Mouse (Mus musculus): ENCODE results near the gene Prkca. TPM values are rescaled to one million over a fixed set of nuclear protein-coding genes. Genes with fewer than 3 reads are reported as not detected.

Prkca gene
- polyA plus RNA-seq, 1 experiment from 2014 or later, result 19.8 TPM

DNA sequence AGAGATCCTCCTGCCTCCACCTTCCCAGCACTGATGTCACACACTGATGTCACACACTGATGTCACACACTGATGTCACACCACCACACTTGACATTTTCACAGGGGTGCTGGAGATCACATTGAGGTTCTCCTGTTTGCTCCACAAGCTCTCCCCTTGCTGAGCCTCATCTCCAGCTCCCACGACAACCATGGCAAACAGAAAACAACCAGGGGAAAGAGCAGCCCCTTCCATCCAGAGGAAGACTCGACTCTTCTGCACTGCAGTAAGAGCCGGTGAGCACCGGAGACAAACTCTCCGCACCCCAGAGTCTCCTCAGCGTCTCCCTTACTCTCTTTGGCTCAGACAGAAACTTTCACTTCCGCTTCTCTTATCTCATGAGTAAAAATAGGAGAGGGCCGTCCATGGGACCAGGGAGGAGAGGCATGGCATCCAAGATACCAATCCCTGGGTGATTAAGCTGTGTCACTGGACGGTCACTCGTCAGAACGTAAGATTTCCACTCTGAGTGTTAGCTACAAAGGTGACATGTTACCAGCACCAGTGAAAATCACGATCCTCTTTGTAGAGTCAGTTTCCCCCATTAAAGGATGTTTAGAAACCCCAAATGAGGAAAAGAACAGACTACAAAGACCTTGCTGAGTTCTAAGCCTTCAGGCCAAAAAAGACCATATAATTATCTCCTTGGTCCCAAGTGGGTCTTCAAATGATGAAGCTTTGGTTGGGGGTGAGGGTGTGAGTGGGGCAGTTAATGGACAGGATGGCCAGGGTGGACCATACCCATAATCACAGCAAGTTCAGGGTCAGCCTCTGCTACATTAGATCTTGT is 95.3 kb downstream of the Prkca start:
- Histone ChIP-seq H3K9ac (ENCODE audit: low read length) (no peak overlapping the region), H3K36me3 (ENCODE audit: control insufficient read depth, insufficient read depth, low read length) (no peaks in the 10 kb centered on the region), H3K9me3 (ENCODE audit: control insufficient read depth, low read length) (no peaks in the 10 kb centered on the region), H3K27me3 (replicated peaks; ENCODE audit: control insufficient read depth, insufficient read depth, low read length) (no peaks in the 10 kb centered on the region), H3K4me2 (ENCODE audit: low read length) (no peak overlapping the region), H3K27ac (ENCODE audit: low read depth) (no peak overlapping the region), H3K4me1 (replicated peaks; ENCODE audit: control insufficient read depth, insufficient read depth, low read length) (peaks cover 22% of the 10 kb centered on the region), H3K4me3 (ENCODE audit: low read depth, low read length) (no peak overlapping the region)
- DNase-seq (ENCODE audit: low spot score), result no peak
- ATAC-seq (replicated peaks; ENCODE audit: low FRiP score, low TSS enrichment, low read depth), result no peak
- 74% methylated on average over 12 of the region's 12 CpGs for WGBS

DNA sequence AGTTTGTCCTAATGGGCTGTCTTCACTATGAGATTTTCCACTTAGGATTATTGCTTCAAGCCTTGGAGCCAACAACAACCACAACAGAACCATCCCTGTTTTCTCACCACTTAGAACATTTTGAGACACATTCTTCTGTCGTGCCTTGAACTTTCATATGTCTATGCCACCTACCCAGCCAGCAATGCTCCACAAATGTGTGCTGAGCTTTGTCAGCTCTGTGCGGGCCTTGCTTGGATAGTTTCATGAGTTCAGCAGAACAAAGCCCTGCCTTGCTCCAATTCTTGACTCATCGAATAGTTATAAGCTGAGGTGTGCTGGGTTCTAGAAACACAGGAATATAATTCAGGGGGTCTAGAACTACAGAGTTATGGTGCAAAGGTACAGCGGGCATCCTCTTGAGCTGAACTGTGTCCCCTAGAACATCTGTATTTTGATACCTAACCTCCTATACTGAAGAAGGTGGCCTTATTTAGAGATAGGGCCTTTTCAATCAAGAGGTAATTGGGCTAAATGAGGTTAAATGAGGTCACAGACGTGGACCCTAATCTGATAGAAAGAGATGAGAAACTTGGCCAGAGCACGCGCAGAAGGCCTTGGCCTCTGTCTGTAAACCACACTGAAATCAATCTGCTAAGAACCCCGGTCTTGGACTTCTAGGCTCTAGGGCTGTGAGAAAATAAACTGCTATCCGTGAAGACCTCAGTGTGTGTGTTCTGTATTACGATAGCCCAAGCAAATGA is 96.4 kb downstream of the Prkca start:
- Histone ChIP-seq H3K9ac (ENCODE audit: low read length) (no peak overlapping the region), H3K4me1 (replicated peaks; ENCODE audit: control insufficient read depth, insufficient read depth, low read length) (peaks cover 27% of the 10 kb centered on the region), H3K4me2 (ENCODE audit: low read length) (no peak overlapping the region), H3K36me3 (ENCODE audit: control insufficient read depth, insufficient read depth, low read length) (no peaks in the 10 kb centered on the region), H3K27ac (ENCODE audit: low read depth) (no peak overlapping the region), H3K9me3 (ENCODE audit: control insufficient read depth, low read length) (no peaks in the 10 kb centered on the region), H3K27me3 (replicated peaks; ENCODE audit: control insufficient read depth, insufficient read depth, low read length) (no peaks in the 10 kb centered on the region), H3K4me3 (ENCODE audit: low read depth, low read length) (no peak overlapping the region)
- WGBS, result 89% methylated on average over 10 of the region's 10 CpGs
- DNase-seq (ENCODE audit: low spot score) (no peak), ATAC-seq (replicated peaks; ENCODE audit: low FRiP score, low TSS enrichment, low read depth) (no peak)

DNA sequence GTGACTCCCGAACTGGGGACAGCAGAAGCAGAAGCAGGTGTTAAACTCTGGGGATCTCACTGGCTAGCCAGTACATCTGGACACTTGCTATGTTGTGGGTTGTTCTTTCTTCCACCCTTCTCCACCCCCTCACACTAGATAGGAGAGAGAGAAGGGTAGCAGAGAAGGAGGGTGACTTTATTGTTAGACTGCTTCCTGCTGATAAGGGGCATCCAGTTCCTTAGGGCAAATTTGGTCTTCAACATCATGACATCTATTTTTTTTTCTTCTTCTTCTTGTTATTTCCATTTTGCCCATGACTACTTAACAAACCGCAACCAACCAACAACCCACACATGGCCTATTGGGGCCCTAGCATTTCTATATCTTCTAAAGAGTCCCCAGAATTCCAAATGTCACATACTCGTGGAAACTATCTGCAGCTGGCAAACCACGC is 97.4 kb downstream of the Prkca start:
- no peak overlapping the region for H3K4me2 ChIP-seq (ENCODE audit: low read length)
- H3K36me3 ChIP-seq (ENCODE audit: control insufficient read depth, insufficient read depth, low read length), result no peaks in the 10 kb centered on the region
- DNase-seq (ENCODE audit: low spot score) (no peak), ATAC-seq (replicated peaks; ENCODE audit: low FRiP score, low TSS enrichment, low read depth) (no peak)
- H3K9me3 ChIP-seq (ENCODE audit: control insufficient read depth, low read length), result no peaks in the 10 kb centered on the region
- no peaks in the 10 kb centered on the region for H3K27me3 ChIP-seq (replicated peaks; ENCODE audit: control insufficient read depth, insufficient read depth, low read length)
- H3K9ac ChIP-seq (ENCODE audit: low read length), result no peak overlapping the region
- 65% methylated on average over 4 of the region's 4 CpGs for WGBS
- no peak overlapping the region for H3K4me3 ChIP-seq (ENCODE audit: low read depth, low read length)
- peaks cover 21% of the 10 kb centered on the region; the same call in 1 of the 2 replicates for H3K4me1 ChIP-seq (replicated peaks; ENCODE audit: control insufficient read depth, insufficient read depth, low read length)
- no peak overlapping the region for H3K27ac ChIP-seq (ENCODE audit: low read depth)

DNA sequence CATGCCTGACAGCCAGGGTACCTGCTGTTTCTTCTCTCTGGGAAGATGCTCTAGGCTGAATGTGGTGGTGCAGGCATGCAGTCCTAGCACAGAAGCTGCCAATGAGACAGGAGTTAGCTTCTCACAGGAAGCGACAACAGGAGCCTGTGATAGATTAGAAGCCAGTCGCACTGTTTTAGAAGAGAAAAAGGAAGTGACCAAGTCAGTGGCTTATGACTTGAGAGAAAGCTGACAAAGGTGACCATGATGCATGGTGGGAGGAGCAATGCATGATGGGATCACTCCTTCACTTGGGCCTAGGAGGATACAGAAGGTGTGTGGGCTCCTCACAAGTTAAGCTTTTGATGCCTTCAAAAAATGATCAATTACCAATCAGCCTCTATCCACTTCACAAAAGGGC is 99.5 kb downstream of the Prkca start:
- Histone ChIP-seq H3K27ac (ENCODE audit: low read depth) (no peak overlapping the region), H3K4me3 (ENCODE audit: low read depth, low read length) (no peak overlapping the region), H3K4me1 (replicated peaks; ENCODE audit: control insufficient read depth, insufficient read depth, low read length) (peaks cover 11% of the 10 kb centered on the region; the same call in 1 of the 2 replicates), H3K4me2 (ENCODE audit: low read length) (no peak overlapping the region), H3K9me3 (ENCODE audit: control insufficient read depth, low read length) (no peaks in the 10 kb centered on the region), H3K36me3 (ENCODE audit: control insufficient read depth, insufficient read depth, low read length) (no peaks in the 10 kb centered on the region), H3K9ac (ENCODE audit: low read length) (no peak overlapping the region), H3K27me3 (replicated peaks; ENCODE audit: control insufficient read depth, insufficient read depth, low read length) (no peaks in the 10 kb centered on the region)
- no peak for ATAC-seq (replicated peaks; ENCODE audit: low FRiP score, low TSS enrichment, low read depth)
- WGBS, result 51% methylated on average over 2 of the region's 2 CpGs
- no peak for DNase-seq (ENCODE audit: low spot score)

DNA sequence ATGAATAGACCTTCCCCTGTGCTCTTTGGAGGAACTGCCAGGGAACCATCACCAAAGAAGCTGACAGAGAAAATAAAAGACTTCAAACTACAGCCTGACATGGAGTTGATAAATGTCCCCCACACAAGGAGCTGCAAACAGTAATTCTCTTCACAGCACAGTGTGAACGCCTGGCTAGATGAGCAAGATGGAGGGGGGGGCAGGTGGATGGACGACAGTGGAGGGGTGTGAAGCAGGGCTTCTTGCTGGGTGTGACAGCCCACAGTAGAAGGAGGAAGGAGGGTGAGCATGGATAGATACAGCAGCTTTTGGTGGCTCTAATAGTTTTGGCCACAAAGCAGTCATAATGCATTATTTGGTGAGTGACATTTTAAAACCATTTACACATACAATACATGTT is 100.1 kb downstream of the Prkca start:
- Histone ChIP-seq H3K9me3 (ENCODE audit: control insufficient read depth, low read length) (no peaks in the 10 kb centered on the region), H3K9ac (ENCODE audit: low read length) (no peak overlapping the region), H3K4me2 (ENCODE audit: low read length) (no peak overlapping the region), H3K27ac (ENCODE audit: low read depth) (no peak overlapping the region), H3K27me3 (replicated peaks; ENCODE audit: control insufficient read depth, insufficient read depth, low read length) (no peaks in the 10 kb centered on the region), H3K4me3 (ENCODE audit: low read depth, low read length) (no peak overlapping the region), H3K4me1 (replicated peaks; ENCODE audit: control insufficient read depth, insufficient read depth, low read length) (peaks cover 14% of the 10 kb centered on the region; the same call in 1 of the 2 replicates), H3K36me3 (ENCODE audit: control insufficient read depth, insufficient read depth, low read length) (no peaks in the 10 kb centered on the region)
- DNase-seq (ENCODE audit: low spot score) (no peak), ATAC-seq (replicated peaks; ENCODE audit: low FRiP score, low TSS enrichment, low read depth) (no peak)
- WGBS, result 33% methylated on average over 2 of the region's 2 CpGs

DNA sequence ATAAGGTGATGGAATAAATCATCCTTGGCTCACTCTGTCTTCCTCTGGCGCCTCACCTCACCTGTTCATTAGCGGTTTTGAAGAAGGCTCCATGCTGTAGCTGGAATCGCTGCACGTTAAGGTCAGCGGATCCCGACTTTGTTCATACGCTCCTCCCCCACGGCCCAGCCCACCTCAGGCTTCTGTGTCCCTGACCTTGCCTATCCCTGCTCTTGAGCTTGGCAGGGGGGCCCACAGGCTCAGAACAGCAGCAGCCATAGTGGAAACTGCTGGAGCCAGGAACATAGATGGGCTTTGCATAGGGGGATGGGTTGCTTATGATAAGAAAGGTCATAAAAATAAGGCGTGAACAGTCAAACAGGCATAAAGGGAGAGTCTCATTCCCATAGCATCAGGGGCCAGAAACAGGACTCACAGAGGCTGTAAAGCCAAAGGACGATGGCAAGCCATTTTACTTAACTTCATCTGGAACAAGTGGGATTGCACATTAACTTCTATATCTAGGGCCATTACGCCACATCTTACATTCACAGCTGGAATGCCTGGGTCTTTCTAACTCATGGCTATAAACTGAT is 102.7 kb downstream of the Prkca start:
- no peaks in the 10 kb centered on the region for H3K27me3 ChIP-seq (replicated peaks; ENCODE audit: control insufficient read depth, insufficient read depth, low read length)
- H3K36me3 ChIP-seq (ENCODE audit: control insufficient read depth, insufficient read depth, low read length), result no peaks in the 10 kb centered on the region
- peak; percentile 77 for DNase-seq (ENCODE audit: low spot score)
- peak; percentile 93 for ATAC-seq (replicated peaks; ENCODE audit: low FRiP score, low TSS enrichment, low read depth)
- peaks cover 26% of the 10 kb centered on the region for H3K4me1 ChIP-seq (replicated peaks; ENCODE audit: control insufficient read depth, insufficient read depth, low read length)
- peak overlapping the region; percentile 14 for H3K4me2 ChIP-seq (ENCODE audit: low read length)
- H3K9ac ChIP-seq (ENCODE audit: low read length), result no peak overlapping the region
- peak overlapping the region; percentile 70; the same call in 1 of the 2 replicates for H3K27ac ChIP-seq (ENCODE audit: low read depth)
- no peaks in the 10 kb centered on the region for H3K9me3 ChIP-seq (ENCODE audit: control insufficient read depth, low read length)
- 0 out of 2 replicates have a peak overlapping the region, but pooled peaks have one; percentile 6 for H3K4me3 ChIP-seq (ENCODE audit: low read depth, low read length)
- WGBS, result 55% methylated on average over 11 of the region's 11 CpGs

DNA sequence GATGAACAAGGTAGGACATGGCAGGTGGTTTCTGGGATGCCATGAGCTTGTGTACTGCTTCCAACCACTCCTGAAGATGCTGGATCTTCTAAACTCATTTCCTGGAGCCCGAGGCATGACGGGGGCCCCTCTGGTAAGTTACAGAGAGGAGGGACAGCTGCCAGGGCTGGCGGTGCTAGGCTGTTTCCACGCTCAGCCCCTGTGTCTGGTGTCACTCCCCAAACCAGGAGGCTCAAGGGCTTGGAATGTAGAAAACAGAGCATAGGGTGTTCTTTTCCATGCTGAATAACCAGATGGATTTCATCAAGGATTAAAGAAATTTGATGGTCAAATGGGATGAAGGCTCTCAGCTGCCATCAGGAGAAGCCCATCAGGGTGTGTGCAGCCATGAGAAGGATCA is 104.6 kb downstream of the Prkca start:
- Histone ChIP-seq H3K4me1 (replicated peaks; ENCODE audit: control insufficient read depth, insufficient read depth, low read length) (peaks cover 26% of the 10 kb centered on the region), H3K9ac (ENCODE audit: low read length) (no peak overlapping the region), H3K36me3 (ENCODE audit: control insufficient read depth, insufficient read depth, low read length) (no peaks in the 10 kb centered on the region), H3K4me2 (ENCODE audit: low read length) (no peak overlapping the region), H3K27me3 (replicated peaks; ENCODE audit: control insufficient read depth, insufficient read depth, low read length) (no peaks in the 10 kb centered on the region), H3K4me3 (ENCODE audit: low read depth, low read length) (no peak overlapping the region), H3K27ac (ENCODE audit: low read depth) (no peak overlapping the region), H3K9me3 (ENCODE audit: control insufficient read depth, low read length) (no peaks in the 10 kb centered on the region)
- DNase-seq (ENCODE audit: low spot score) (no peak), ATAC-seq (replicated peaks; ENCODE audit: low FRiP score, low TSS enrichment, low read depth) (no peak)
- WGBS, result 58% methylated on average over 4 of the region's 4 CpGs

DNA sequence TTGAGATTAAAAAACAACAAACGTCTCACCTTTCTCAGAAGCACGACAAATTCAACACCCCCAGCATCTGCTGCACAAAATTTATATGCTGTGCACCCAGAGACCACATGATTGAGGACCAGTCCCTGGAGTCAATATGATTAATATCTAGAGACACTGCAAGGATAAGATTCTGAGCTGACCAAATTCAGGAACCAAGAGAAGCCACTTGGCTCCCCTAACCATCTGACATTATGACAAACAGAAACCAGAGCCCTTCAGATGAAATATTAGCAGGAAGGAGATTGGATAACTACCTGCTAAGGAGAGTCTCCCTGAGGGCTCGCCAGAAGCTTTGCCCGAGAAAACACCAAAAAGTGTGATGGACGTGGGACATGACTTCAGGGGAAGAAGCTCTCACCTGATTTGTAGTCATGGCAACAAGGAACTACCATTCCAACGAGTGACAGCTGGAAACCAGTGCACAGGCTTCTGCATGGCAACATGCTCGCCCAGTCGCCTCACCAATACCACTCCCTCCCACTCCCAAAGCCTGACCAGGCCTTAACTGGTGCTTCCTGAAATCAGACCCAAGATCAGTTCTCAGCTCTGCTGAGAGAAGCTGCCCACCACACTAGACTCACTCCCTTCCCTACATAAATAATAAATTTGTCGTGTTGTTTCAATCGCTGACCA is 106.8 kb downstream of the Prkca start:
- Histone ChIP-seq H3K9ac (ENCODE audit: low read length) (no peak overlapping the region), H3K36me3 (ENCODE audit: control insufficient read depth, insufficient read depth, low read length) (no peaks in the 10 kb centered on the region), H3K27me3 (replicated peaks; ENCODE audit: control insufficient read depth, insufficient read depth, low read length) (no peaks in the 10 kb centered on the region), H3K4me1 (replicated peaks; ENCODE audit: control insufficient read depth, insufficient read depth, low read length) (peaks cover 21% of the 10 kb centered on the region), H3K4me3 (ENCODE audit: low read depth, low read length) (no peak overlapping the region), H3K4me2 (ENCODE audit: low read length) (no peak overlapping the region), H3K27ac (ENCODE audit: low read depth) (no peak overlapping the region), H3K9me3 (ENCODE audit: control insufficient read depth, low read length) (no peaks in the 10 kb centered on the region)
- ATAC-seq (replicated peaks; ENCODE audit: low FRiP score, low TSS enrichment, low read depth) (no peak), DNase-seq (ENCODE audit: low spot score) (no peak)
- 46% methylated on average over 10 of the region's 10 CpGs for WGBS
